Mouse (Mus musculus) retina, postnatal 7 days (tissue): ENCODE measurements around the gene Noa1.

Experiments used
- DNase-seq: peaks from one replicate; pipeline ENCODE4 v3.0.0-alpha.2; 2012; ENCODE audit warnings: low read depth, low spot score

Noa1 gene

GRCm38 (mm10) chr5:77309924-77310772, at the start of gene Noa1, which contains the start of gene Polr2b:
Noa1 (minus strand) TSS chr5:77310084.
Polr2b (plus strand) TSS chr5:77310147.
- DNase-seq: peak; percentile 96

GRCm38 (mm10) chr5:77358347-77358746, 48.5 kb upstream of the Noa1 start:
- no peak for DNase-seq

- DNase-seq: no peak
Observed at GRCm38 (mm10) chr5:77357405-77358149, 47.7 kb upstream of the Noa1 start.

- DNase-seq: no peak
Observed at GRCm38 (mm10) chr5:77355307-77356265, 45.7 kb upstream of the Noa1 start.

- DNase-seq: peak; percentile 72
Observed at GRCm38 (mm10) chr5:77354361-77354787, 44.5 kb upstream of the Noa1 start.

- no peak for DNase-seq
Observed at GRCm38 (mm10) chr5:77351691-77352090, 41.8 kb upstream of the Noa1 start.

- DNase-seq: no peak
Observed at GRCm38 (mm10) chr5:77349971-77350658, 40.2 kb upstream of the Noa1 start.

- no peak for DNase-seq
Observed at GRCm38 (mm10) chr5:77348901-77349300, 39.0 kb upstream of the Noa1 start.

GRCm38 (mm10) chr5:77340033-77340432, 30.1 kb upstream of the Noa1 start:
- no peak for DNase-seq

- DNase-seq: no peak
Observed at GRCm38 (mm10) chr5:77330154-77330553, 20.3 kb upstream of the Noa1 start.

GRCm38 (mm10) chr5:77324936-77325335, 15.1 kb upstream of the Noa1 start:
- no peak for DNase-seq

GRCm38 (mm10) chr5:77314986-77315385, 5.1 kb upstream of the Noa1 start:
- no peak for DNase-seq

- no peak for DNase-seq
Observed at GRCm38 (mm10) chr5:77314206-77314605, 4.3 kb upstream of the Noa1 start.

GRCm38 (mm10) chr5:77309051-77309906, 605 bp downstream of the Noa1 start:
- peak; percentile 6 for DNase-seq

- DNase-seq: no peak
Observed at GRCm38 (mm10) chr5:77307821-77308553, 1.9 kb downstream of the Noa1 start.

- DNase-seq: no peak
Observed at GRCm38 (mm10) chr5:77301296-77301903, 8.5 kb downstream of the Noa1 start.

GRCm38 (mm10) chr5:77299486-77299885, 10.4 kb downstream of the Noa1 start:
- no peak for DNase-seq

GRCm38 (mm10) chr5:77292803-77293522, 16.9 kb downstream of the Noa1 start:
- DNase-seq: no peak
